Mouse (Mus musculus): Measurements from ENCODE around the gene Prdx2. TPM values are rescaled to one million over a fixed set of nuclear protein-coding genes. Genes with fewer than 3 reads are reported as not detected.

The Prdx2 gene
- total RNA-seq (2021), result 100 to 1,000 TPM; 651 to 659 TPM
- long read RNA-seq, experiment 1, transcript Prdx2-208 (5 exons, 1,175 nt), result minor isoform, 11 of 1,173 reads
- long read RNA-seq, experiment 1, transcript Prdx2-203 (6 exons, 1,612 nt), result minor isoform, 66 of 1,173 reads
- long read RNA-seq, experiment 1, transcript Prdx2-201 (6 exons, 1,500 nt), result major isoform, 874 of 1,173 reads
- long read RNA-seq, experiment 1, partial matches to known transcripts, result 181 of 1,173 reads
- long read RNA-seq, experiment 1, other reads (novel, unspliced or antisense), result 36 of 1,173 reads
- long read RNA-seq, experiment 2, transcript Prdx2-203 (6 exons, 1,612 nt), result minor isoform, 24 of 470 reads
- long read RNA-seq, experiment 2, transcript Prdx2-201 (6 exons, 1,500 nt), result major isoform, 368 of 470 reads
- long read RNA-seq, experiment 2, partial matches to known transcripts, result 67 of 470 reads
- long read RNA-seq, experiment 2, other reads (novel, unspliced or antisense), result 5 of 470 reads

- DNase-seq, result peak; percentile 84 to 88
These were observed at the start of gene Prdx2, which contains the start of the genes Gm49661 and Rnaseh2a for GRCm38 (mm10) chr8:84969241-84970134. Gene Prdx2, plus strand, starts transcription at chr8:84969587. Gene Gm49661, minus strand, starts transcription at chr8:84969433. Gene Rnaseh2a, minus strand, starts transcription at chr8:84969767.

DNA sequence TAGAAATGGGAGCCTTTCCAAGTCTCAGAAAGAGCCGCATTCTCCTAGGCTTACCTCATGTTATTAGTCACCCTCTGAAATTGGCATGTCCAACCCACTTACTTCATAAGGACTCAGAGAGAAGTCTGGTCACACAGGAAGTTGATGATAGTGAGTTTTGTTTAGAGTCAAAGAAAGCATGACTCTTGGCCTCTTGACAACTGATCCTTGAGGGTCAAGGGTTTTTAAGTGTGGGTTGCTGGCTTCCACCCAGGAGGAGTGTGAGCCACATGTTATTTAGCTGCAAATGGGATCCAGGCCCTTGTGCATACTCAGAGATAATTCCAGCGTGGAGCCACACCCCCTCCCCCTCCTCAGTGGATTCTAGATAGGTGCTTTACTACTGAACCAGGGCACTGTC, 47.8 kb upstream of the Prdx2 start:
- no peak for DNase-seq

GRCm38 (mm10) chr8:84925557-84925956, 43.8 kb upstream of the Prdx2 start:
- DNase-seq, result no peak

DNA sequence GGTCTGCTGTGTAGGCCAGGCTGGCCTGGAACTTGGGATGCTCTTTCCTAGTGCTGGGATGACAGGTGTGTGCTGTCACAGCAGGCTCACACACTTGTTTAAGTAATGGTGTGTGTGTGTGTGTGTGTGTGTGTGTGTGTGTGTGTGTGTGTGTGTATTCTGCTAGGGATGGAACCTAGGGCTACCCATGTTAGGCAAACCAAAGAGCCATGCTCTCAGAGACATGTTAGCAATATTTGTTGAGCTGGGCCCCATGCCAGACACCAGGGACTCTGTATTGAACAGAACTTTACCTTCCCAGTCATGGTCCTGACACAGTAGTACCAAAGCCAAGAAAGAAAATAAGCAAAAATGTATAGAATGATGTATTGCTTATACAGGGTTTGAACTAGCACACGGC, 41.9 kb upstream of the Prdx2 start:
- DNase-seq, result no peak

DNA sequence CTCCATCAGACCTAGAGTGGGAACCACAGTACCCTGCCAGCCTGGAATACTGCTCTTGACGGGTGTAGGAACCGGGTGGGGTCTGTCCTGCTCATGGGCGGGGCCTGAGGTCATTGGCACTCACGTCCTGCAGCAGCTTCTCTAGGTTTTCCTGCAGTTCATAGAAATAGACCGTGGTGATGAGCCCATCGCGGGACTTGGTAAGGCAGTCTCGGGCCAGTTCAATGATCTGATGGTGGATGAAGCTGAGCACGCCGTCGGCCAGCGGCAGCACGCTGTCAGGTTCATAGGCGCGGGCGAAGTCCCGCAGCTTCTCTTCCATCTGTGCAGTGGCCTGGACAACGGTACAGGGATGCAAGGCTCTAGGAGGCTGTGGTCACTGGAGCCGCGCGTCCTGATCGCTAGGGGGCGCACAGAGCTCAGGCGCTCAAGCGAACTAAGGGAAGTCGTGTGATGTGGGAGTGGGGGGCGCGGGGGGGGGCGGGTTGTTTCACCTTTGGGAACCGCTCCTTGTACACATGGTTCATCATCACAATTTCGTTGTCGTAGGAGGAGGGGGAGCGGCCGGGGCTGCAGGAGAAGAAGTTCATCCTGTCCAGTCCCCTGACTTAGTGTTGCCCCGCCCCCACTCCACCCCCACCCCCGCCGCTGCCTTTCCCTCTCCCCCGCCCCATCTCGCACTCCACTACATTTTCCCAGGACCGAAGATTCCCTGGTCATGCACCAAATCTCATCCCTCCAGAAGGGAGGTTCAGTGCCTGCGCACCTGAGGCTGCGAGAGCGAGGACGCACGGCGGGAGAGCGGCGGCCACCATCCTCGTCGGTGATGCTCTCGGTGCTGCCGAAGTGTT, 40.7 kb upstream of the Prdx2 start:
- DNase-seq, result peak; percentile 79 to 85

DNA sequence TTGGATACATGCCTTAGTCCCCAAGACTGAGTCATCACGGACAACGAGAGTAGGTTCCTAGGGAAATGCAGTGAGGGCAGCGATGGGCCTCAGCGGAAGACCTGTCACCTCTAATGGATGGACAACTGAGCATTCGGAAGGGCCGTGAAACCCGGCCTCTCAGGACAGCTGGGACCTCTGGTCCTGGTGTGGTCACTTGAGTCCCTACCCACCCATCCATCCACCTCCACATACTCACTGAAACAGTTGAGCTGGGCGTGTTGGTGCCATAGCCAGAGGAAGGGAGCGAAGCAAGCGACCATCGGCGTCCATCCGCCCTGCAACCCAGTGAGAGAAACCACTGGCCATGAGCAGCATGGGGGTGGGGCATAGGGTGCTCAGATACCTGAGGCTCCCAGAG, 38.8 kb upstream of the Prdx2 start:
- DNase-seq, result no peak

DNA sequence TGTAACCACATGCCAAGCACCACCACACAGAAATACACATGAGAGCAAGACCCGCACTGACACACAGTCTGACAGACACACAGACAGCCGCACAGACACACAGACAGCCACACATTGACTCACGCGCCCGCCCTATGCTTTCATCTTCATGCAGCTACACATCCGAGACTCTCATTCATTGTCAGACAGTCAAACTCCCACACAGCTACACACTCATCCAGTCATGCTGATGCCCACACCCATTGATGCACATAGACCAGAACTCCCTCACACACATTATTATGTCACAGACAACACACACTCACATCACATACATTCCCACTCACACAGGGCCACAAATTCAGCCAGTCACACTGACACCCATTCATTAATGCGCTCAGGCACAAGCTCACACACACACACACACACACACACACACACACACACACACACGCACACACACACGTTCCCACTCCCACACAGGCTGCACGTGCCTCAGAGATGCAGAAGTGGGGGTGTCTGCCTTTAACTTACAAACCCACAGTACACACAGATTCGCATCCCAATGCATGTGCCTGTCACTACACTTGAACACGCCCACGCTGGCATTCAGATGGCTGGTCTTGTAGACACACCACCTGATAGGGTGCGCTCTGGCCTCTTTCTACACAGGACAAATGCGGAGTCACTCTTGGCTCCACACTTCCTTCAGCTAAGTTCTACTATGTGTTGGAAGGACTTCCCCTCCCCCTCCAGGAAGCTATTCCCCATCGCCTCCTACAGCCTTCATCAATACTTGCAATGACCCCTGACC, 35.4 kb upstream of the Prdx2 start:
- no peak for DNase-seq

GRCm38 (mm10) chr8:84934860-84935259, 34.5 kb upstream of the Prdx2 start:
- DNase-seq, result no peak

- no peak for DNase-seq
These were observed 33.9 kb upstream of the Prdx2 start for GRCm38 (mm10) chr8:84935489-84935888.

- no peak for DNase-seq
These were observed 33.1 kb upstream of the Prdx2 start for GRCm38 (mm10) chr8:84936041-84936961.

DNA sequence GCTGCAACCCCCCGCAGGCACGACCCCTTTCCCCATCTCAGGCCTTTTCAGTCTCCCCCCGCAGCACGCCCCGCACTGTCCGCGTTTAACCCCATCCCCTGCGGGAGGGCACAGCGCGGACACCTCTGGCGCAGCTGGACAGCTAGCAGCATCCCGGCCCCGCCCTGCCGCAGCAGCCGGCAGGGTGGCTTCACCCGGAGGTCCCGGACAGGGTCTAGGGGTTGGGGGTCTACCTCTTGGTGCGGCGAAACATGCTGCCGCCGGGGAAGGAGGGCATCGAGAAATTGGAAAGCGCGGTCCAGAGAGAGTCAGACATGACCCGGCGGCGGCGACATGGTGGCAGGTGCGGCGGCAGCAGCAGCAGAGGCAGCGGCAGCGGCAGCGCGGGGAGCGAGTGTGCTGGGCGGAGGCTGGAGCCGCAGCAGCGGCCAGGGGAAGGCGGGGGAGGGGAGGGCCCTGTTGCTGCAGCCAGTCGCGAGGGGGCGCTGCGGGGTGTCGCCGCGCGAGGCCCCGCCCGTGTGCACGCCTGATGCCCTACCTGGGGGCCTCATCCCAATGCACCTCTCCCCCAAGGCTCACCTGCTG, 32.3 kb upstream of the Prdx2 start, which contains the start of gene Mast1:
TSS of gene Mast1 (minus strand) at position 398 of the 585 bp plus-strand sequence.
- peak; percentile 70 to 85 for DNase-seq

DNA sequence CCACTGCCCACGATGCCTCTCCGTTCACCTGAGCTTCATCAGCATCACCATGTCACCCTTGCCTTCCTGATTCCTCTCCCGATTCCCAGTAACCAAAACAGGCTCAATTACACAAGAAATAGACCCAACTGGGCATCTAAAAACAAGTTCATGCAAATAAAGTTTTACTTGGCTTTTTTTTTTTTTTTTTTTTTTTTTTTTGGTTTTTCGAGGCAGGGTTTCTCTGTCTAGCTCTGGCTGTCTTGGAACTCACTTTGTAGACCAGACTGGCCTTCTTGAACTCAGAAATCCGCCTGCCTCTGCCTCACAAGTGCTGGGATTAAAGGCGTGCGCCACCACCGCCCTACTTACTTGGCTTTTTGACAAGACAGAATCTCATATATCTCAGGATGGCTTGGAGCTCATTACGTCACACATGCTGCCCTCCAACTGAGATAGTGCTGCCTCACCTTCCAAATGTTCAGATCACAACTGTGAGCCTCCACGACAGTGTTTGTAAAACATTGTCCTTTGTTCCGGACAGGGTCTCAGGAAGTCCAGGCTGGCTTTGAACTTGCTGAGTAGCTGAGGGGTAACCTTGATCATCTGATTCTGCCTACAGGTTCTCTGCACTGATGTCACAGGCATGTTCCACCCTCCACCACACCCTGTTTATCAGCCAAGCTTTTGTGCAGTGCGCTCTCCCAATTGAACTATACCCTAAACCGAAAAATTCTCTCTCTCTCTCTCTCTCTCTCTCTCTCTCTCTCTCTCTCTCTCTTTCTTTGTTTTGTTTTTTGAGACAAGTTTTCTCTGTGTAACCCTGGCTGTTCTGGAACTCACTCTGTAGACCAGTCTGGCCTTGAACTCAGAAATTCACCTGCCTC, 31.5 kb upstream of the Prdx2 start:
- no peak for DNase-seq

DNA sequence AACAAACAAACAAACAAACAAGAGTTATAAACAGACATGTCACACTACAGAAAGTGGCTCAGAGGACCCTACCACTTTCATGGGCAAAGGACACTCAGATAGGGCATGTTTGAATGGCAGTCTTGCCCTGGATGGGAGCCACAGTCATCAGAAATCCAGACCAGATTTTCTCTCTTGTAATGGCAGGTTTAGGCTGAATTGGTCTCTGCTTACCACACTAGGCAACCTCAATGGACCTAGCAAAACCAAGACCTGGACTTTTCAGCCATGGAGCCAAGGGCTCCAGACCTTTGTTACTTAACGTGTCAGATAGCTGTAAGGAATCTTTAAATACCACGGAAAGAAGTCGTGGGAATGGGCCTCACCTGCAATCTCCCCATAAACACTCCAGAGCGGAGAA, 25.7 kb upstream of the Prdx2 start:
- DNase-seq, result no peak

DNA sequence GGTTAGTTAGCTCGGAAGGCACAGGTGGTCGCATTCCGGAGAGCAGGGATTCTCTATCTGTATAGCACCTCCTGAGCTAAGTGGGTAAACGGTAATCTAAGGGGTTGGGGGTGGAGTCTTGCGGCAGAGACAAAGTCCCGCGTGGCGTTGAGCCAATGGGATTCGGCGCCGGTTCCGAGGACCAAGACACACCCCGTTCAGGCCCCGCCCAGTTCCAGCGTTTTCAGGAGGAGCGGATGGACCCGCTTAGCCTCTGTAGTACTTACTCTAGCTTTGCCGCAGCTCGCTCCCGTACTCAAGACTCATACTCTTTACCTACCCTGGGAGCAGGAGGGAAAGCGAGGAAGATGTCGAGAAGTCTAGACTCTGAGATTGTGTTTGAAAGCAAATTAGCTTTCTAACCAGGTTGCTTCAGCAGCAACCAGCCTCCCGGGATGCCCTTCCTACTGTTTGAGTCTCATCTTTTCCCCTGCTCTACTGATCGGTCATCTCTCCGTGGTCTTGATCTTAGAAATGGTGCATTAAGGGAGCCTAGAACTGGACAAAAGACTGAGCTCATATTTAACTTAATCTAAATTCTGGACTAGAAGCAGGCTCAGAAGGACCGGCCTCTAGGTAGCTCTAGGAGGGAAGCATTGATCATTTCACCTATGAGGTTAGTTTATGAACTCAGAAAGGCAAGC, 24.8 kb upstream of the Prdx2 start:
- DNase-seq, result peak; percentile 42 to 59

- no peak for DNase-seq
These were observed 24.2 kb upstream of the Prdx2 start for GRCm38 (mm10) chr8:84945235-84945632.

GRCm38 (mm10) chr8:84945633-84946527, 23.5 kb upstream of the Prdx2 start:
- no peak for DNase-seq
